Mouse (Mus musculus) effector memory CD4-positive, alpha-beta T cell, adult 7 months (primary cell): ENCODE results near the gene Dppa3. TPM values are rescaled to one million over a fixed set of nuclear protein-coding genes. Genes with fewer than 3 reads are reported as not detected.

Source experiments
- polyA plus RNA-seq: library from polyadenylated mRNA; unstranded; fragments of 100-300 nt; shearing (Covaris generic); gene quantifications from one replicate; pipeline ENCODE4 v1.2.1, GENCODE M21; 2017

The Dppa3 gene
- polyA plus RNA-seq, result not detected

GRCm38 (mm10) chr6:122626110-122626509, at the start of gene Dppa3:
Gene Dppa3 (plus strand): TSS chr6:122626410.

GRCm38 (mm10) chr6:122602242-122602991, 23.8 kb upstream of the Dppa3 start, which contains the start of gene Apobec1:
Gene Apobec1 (minus strand): TSS chr6:122602444.

GRCm38 (mm10) chr6:122609771-122610170, 16.4 kb upstream of the Dppa3 start, which contains the start of gene Gdf3:
Gene Gdf3 (minus strand): TSS chr6:122610087.

Other genes starting within 250 kb of the Dppa3 start
- 0.87 TPM for gene Rimklb, start 127.6 kb upstream of the Dppa3 start, polyA plus RNA-seq
- not detected for gene Mfap5, start 120.6 kb upstream of the Dppa3 start, polyA plus RNA-seq
- not detected for gene Aicda, start 72.6 kb upstream of the Dppa3 start, polyA plus RNA-seq
- 6.8 TPM for gene Apobec1, start 24.0 kb upstream of the Dppa3 start, polyA plus RNA-seq
- not detected for gene Gdf3, start 16.3 kb upstream of the Dppa3 start, polyA plus RNA-seq
- not detected for gene Nanog, start 81.1 kb downstream of the Dppa3 start, polyA plus RNA-seq
- gene Slc2a3, start 175.2 kb downstream of the Dppa3 start, polyA plus RNA-seq, result 27.2 TPM
- 44.5 TPM for gene Foxj2, start 193.5 kb downstream of the Dppa3 start, polyA plus RNA-seq
- gene C3ar1, start 229.8 kb downstream of the Dppa3 start, polyA plus RNA-seq, result not detected
- gene Necap1, start 248.1 kb downstream of the Dppa3 start, polyA plus RNA-seq, result 43.1 TPM